Mouse (Mus musculus) macrophage (primary cell): ENCODE data around the gene Qprt. TPM values are rescaled to one million over a fixed set of nuclear protein-coding genes. Genes with fewer than 3 reads are reported as not detected.

Experiments
- H3K27ac ChIP-seq: fragments of 350-480 bp; formaldehyde crosslinking; 2 replicates; pipeline ENCODE4 v1.9.0; 2021
- H3K36me3 ChIP-seq: fragments of 350-480 bp; formaldehyde crosslinking; 2 replicates; pipeline ENCODE4 v1.9.0; 2021; ENCODE audit errors: inconsistent target
- H3K4me3 ChIP-seq: fragments of 350-480 bp; formaldehyde crosslinking; 2 replicates; pipeline ENCODE4 v1.9.0; 2021; ENCODE audit errors: inconsistent target
- H3K79me2 ChIP-seq: fragments of 350-480 bp; formaldehyde crosslinking; 2 replicates; pipeline ENCODE4 v1.9.0; 2021; ENCODE audit errors: inconsistent target
- WGBS: methylation state at CpG from one replicate; pipeline ENCODE4 v1.1.7; 2026; ENCODE audit warnings: inconsistent platforms; ENCODE audit not compliant: missing documents; 5-methylcytosine and 5-hydroxymethylcytosine counted together
- polyA plus RNA-seq: library from polyadenylated mRNA; stranded (reverse); fragments of 250-400 nt; gene quantifications from 3 replicates; pipeline ENCODE4 v1.2.4, GENCODE M21; 2018; ENCODE audit warnings: inconsistent platforms

The Qprt gene
- polyA plus RNA-seq, 1 experiment from 2014 or later = not detected

GRCm38 (mm10) chr7:127077692-127078091, 44.3 kb downstream of the Qprt start:
- WGBS = 86% methylated on average over 3 of the region's 3 CpGs
- Histone ChIP-seq H3K79me2 (no peaks in the 10 kb centered on the region), H3K36me3 (no peaks in the 10 kb centered on the region), H3K27ac (no peak overlapping the region), H3K4me3 (no peak overlapping the region)

- whole genome bisulfite sequencing = 97% methylated on average over 5 of the region's 5 CpGs
Measured at GRCm38 (mm10) chr7:127076188-127076587, 45.8 kb downstream of the Qprt start.

GRCm38 (mm10) chr7:127073221-127073620, 48.8 kb downstream of the Qprt start:
- H3K4me3 ChIP-seq = no peak overlapping the region
- no peaks in the 10 kb centered on the region for H3K79me2 ChIP-seq
- WGBS = 94% methylated on average over 4 of the region's 4 CpGs
- H3K27ac ChIP-seq = no peak overlapping the region
- no peaks in the 10 kb centered on the region for H3K36me3 ChIP-seq

More at GRCm38 (mm10) chr7:127076188-127076587, 45.8 kb downstream of the Qprt start:
- H3K36me3 ChIP-seq = no peaks in the 10 kb centered on the region
- no peak overlapping the region for H3K27ac ChIP-seq
- H3K4me3 ChIP-seq = no peak overlapping the region
- no peaks in the 10 kb centered on the region for H3K79me2 ChIP-seq

GRCm38 (mm10) chr7:127070871-127071413, 51.1 kb downstream of the Qprt start:
- Histone ChIP-seq H3K79me2 (no peaks in the 10 kb centered on the region), H3K27ac (no peak overlapping the region), H3K4me3 (no peak overlapping the region), H3K36me3 (no peaks in the 10 kb centered on the region)
- WGBS = 77% methylated on average over 4 of the region's 4 CpGs

- Histone ChIP-seq H3K79me2 (no peaks in the 10 kb centered on the region), H3K36me3 (no peaks in the 10 kb centered on the region), H3K27ac (no peak overlapping the region), H3K4me3 (no peak overlapping the region)
- 87% methylated on average over 4 of the region's 4 CpGs for WGBS
Measured at GRCm38 (mm10) chr7:127066317-127066716, 55.7 kb downstream of the Qprt start.

GRCm38 (mm10) chr7:127065538-127065937, 56.5 kb downstream of the Qprt start:
- H3K4me3 ChIP-seq = no peak overlapping the region

More at GRCm38 (mm10) chr7:127065538-127065937, 56.5 kb downstream of the Qprt start:
- WGBS = 88% methylated on average over 6 of the region's 6 CpGs
- H3K27ac ChIP-seq = no peak overlapping the region
- H3K36me3 ChIP-seq = no peaks in the 10 kb centered on the region
- no peaks in the 10 kb centered on the region for H3K79me2 ChIP-seq

Other genes with a start within 250 kb of the Qprt start
- 24.1 to 40.9 TPM (median 31.3 TPM) in 3 replicates for gene Taok2, start 237.5 kb downstream of the Qprt start, polyA plus RNA-seq
- 36.1 to 105 TPM (median 98.7 TPM) in 3 replicates for gene Tmem219, start 199.3 kb downstream of the Qprt start, polyA plus RNA-seq
- 15.3 to 21.9 TPM (median 16.2 TPM) in 3 replicates for gene Kctd13, start 193.3 kb downstream of the Qprt start, polyA plus RNA-seq
- gene Asphd1, start 172.6 kb downstream of the Qprt start, polyA plus RNA-seq = not detected in 3 replicates
- gene Sez6l2, start 171.7 kb downstream of the Qprt start, polyA plus RNA-seq = 0.33 to 1.4 TPM (median 1.1 TPM) in 3 replicates
- 71.8 to 111 TPM (median 94.8 TPM) in 3 replicates for gene Cdipt, start 146.3 kb downstream of the Qprt start, polyA plus RNA-seq
- gene Cdiptos, start 146.1 kb downstream of the Qprt start, polyA plus RNA-seq = 1.3 to 3.9 TPM (median 1.7 TPM) in 3 replicates
- 88.1 to 116 TPM (median 99.9 TPM) in 3 replicates for gene Mvp, start 107.6 kb downstream of the Qprt start, polyA plus RNA-seq
- 1.4 to 5.2 TPM in 2 of 3 replicates, not detected in the other for gene Pagr1b, start 105.7 kb downstream of the Qprt start, polyA plus RNA-seq
- 1.1 to 15.9 TPM (median 13.4 TPM) in 3 replicates for gene Pagr1a, start 104.9 kb downstream of the Qprt start, polyA plus RNA-seq
- gene Gm42742, start 101.1 kb downstream of the Qprt start, polyA plus RNA-seq = 15.3 to 31.9 TPM (median 18.2 TPM) in 3 replicates
- gene Prrt2, start 101.0 kb downstream of the Qprt start, polyA plus RNA-seq = not detected in 3 replicates
- gene Maz, start 95.2 kb downstream of the Qprt start, polyA plus RNA-seq = 58.9 to 102 TPM (median 70.2 TPM) in 3 replicates
- 1.8 to 5.1 TPM (median 4.4 TPM) in 3 replicates for gene Kif22, start 79.8 kb downstream of the Qprt start, polyA plus RNA-seq
- gene Zg16, start 34.9 kb downstream of the Qprt start, polyA plus RNA-seq = not detected in 3 replicates
- gene AI467606, start 30.9 kb downstream of the Qprt start, polyA plus RNA-seq = 17.5 to 31.4 TPM (median 20.4 TPM) in 3 replicates
- 1.3 to 3.8 TPM (median 1.5 TPM) in 3 replicates for gene Spn, start 15.6 kb upstream of the Qprt start, polyA plus RNA-seq
- gene Cd2bp2, start 73.8 kb upstream of the Qprt start, polyA plus RNA-seq = 36.2 to 55.7 TPM (median 41.4 TPM) in 3 replicates
- gene Tbc1d10b, start 86.2 kb upstream of the Qprt start, polyA plus RNA-seq = 32.8 to 44.1 TPM (median 41.7 TPM) in 3 replicates
- gene Mylpf, start 86.7 kb upstream of the Qprt start, polyA plus RNA-seq = 0.47 to 1.4 TPM in 2 of 3 replicates, not detected in the other
- 5.4 to 7.1 TPM (median 5.6 TPM) in 3 replicates for gene Zfp553, start 110.8 kb upstream of the Qprt start, polyA plus RNA-seq
- 0.75 to 2.4 TPM (median 1.9 TPM) in 3 replicates for gene Sept1, start 110.9 kb upstream of the Qprt start, polyA plus RNA-seq
- gene Zfp771, start 122.0 kb upstream of the Qprt start, polyA plus RNA-seq = 2.3 to 8.3 TPM (median 8.1 TPM) in 3 replicates
- gene Dctpp1, start 138.5 kb upstream of the Qprt start, polyA plus RNA-seq = 15.9 to 45.9 TPM (median 27.1 TPM) in 3 replicates
- 19.7 to 40.4 TPM (median 38.9 TPM) in 3 replicates for gene Sephs2, start 151.8 kb upstream of the Qprt start, polyA plus RNA-seq
- gene Itgal, start 174.0 kb upstream of the Qprt start, polyA plus RNA-seq = 5.5 to 18.7 TPM (median 12.0 TPM) in 3 replicates
- gene Zfp768, start 223.4 kb upstream of the Qprt start, polyA plus RNA-seq = 11.5 to 14.2 TPM (median 12.0 TPM) in 3 replicates